Mouse (Mus musculus): ENCODE data around the gene Timm8a2.

The Timm8a2 gene

DNA sequence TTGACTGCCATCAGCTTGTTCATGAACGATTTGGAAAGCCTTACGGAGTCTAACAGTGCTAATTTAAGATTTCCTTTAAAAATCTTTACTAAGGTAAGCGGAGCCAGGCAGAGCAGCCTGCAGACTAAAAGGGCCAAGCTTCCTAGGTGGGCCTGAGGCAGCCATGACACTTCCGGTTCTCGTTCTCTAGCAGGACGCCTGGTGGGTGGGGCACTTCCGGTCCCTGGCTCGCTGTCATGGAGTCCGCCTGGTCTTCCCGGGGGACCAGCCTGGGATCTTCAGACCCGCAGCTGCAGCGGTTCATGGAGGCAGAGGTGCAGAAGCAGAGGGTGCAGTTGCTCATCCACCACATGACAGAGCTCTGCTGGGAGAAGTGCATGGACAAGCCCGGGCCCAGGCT, at the start of gene Timm8a2:
Timm8a2 (plus strand) TSS at position 224 of the 400 bp plus-strand sequence.
- DNase-seq (ENCODE audit: low read depth in 1 of 2, low spot score in 2 of 2), result no peak

DNA sequence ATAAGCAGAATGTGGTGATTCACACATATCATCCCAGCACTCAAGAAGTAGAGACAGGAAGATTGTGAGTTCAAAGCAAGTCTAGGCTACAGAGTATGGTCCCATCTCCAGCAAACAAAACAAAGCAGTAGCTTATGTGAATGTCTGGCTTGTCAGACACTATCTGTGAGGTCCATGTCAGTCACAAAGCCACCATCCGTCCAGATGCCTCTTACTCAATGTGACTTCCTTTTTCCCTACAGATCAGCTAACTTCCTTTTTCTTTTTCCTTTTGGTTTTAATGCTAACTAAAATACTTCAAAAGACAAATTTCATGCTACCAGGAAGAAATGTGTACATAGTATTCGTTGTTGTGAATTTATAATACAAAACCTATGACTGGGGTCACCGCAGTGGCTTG, 49.0 kb upstream of the Timm8a2 start:
- no peak for DNase-seq (ENCODE audit: low read depth in 1 of 2, low spot score in 2 of 2)

- no peak for DNase-seq (ENCODE audit: low read depth in 1 of 2, low spot score in 2 of 2)
Measured at GRCm38 (mm10) chr14:121986028-121986427, 48.4 kb upstream of the Timm8a2 start.

- no peak for DNase-seq (ENCODE audit: low read depth in 1 of 2, low spot score in 2 of 2)
Measured at GRCm38 (mm10) chr14:121987287-121987686, 47.2 kb upstream of the Timm8a2 start.

DNA sequence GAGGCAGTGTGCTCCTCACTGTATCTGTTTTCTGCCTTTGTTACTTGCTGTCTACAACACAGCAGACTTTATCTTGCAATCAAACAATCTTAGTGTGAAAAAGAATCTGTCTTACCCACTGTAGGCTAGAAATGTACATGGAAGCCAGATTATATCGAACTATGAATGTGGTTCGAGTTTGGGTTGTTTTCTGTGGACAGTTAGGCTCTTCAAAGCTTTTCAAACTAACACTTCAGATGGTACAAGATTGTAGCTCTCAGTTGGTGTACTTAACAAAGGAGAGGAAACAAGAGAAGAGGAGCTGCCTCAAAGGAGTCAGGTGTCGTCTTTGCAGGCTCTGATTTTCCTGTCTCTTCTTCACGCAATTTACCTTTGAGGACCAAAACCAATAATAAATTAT, 46.8 kb upstream of the Timm8a2 start:
- no peak for DNase-seq (ENCODE audit: low read depth in 1 of 2, low spot score in 2 of 2)

GRCm38 (mm10) chr14:121989331-121989730, 45.1 kb upstream of the Timm8a2 start:
- no peak for DNase-seq (ENCODE audit: low read depth in 1 of 2, low spot score in 2 of 2)

DNA sequence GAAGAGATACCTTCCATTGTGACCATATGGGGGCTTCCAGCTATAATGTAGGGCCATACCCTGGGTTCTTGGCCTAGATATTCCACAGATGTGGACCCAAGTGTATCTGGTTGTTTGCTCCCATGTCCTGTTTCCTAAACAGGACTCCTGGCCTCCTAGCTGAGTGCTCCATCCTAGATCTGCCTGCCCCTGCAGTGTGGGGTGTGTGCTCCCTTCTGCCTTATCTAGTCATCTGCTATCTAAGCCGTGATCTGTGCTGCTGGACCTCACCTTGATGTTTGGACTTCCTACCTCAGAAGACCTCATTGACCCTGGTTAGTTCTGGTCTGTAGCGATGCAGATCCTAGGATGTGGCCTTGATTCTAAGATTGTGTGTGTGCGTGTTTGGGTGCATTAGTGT, 44.6 kb upstream of the Timm8a2 start:
- no peak for DNase-seq (ENCODE audit: low read depth in 1 of 2, low spot score in 2 of 2)

GRCm38 (mm10) chr14:121990897-121991296, 43.6 kb upstream of the Timm8a2 start:
- no peak for DNase-seq (ENCODE audit: low read depth in 1 of 2, low spot score in 2 of 2)

GRCm38 (mm10) chr14:121991921-121992320, 42.6 kb upstream of the Timm8a2 start:
- DNase-seq (ENCODE audit: low read depth in 1 of 2, low spot score in 2 of 2), result no peak

- DNase-seq (ENCODE audit: low read depth in 1 of 2, low spot score in 2 of 2), result no peak
Measured at GRCm38 (mm10) chr14:121992395-121993280, 41.8 kb upstream of the Timm8a2 start.

DNA sequence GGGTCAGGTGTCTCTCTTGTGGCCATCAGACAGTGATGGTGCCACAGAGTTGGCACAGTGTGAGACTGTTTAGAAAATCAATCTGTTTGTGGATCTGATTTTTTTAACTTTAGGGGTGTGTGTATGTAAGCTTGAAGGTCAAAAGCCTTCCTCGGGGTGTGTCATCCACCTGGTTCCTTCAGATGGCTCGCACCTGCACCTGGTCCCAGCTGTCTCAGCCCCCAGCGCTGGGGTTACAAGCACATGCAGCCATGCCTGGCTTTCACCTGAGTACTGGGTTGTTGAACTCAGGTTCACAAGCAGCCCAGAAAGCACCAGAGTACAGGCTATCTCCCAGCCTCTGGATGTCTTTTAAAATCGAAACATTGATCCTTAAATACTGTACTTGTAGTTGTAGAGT, 40.9 kb upstream of the Timm8a2 start:
- DNase-seq (ENCODE audit: low read depth in 1 of 2, low spot score in 2 of 2), result no peak

DNA sequence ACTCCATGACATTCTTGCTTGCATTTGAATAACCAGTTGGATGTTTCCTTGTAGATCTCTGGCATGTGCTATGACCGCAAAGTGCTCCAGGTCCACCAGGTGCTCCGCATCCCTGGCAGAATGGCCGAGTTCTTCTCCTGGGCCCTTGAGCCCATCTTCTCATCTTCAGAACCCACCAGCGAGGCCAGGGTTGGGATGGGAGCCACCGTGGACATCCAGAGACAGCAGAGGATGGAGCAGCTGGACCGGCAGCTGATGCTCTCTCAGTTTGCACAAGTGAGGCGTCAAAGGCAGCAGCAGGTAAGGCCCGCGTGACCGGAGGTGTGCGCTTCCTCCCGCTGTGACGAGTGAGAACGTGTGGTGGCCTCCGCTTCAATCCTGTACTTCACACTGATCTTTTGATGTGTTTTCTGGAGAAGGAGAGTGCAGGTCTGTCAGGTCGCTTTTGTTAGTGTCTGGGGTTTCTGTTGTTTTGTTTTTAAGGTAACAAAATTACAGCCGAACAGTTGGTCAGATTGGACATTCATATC, 40.2 kb upstream of the Timm8a2 start:
- no peak for DNase-seq (ENCODE audit: low read depth in 1 of 2, low spot score in 2 of 2)

DNA sequence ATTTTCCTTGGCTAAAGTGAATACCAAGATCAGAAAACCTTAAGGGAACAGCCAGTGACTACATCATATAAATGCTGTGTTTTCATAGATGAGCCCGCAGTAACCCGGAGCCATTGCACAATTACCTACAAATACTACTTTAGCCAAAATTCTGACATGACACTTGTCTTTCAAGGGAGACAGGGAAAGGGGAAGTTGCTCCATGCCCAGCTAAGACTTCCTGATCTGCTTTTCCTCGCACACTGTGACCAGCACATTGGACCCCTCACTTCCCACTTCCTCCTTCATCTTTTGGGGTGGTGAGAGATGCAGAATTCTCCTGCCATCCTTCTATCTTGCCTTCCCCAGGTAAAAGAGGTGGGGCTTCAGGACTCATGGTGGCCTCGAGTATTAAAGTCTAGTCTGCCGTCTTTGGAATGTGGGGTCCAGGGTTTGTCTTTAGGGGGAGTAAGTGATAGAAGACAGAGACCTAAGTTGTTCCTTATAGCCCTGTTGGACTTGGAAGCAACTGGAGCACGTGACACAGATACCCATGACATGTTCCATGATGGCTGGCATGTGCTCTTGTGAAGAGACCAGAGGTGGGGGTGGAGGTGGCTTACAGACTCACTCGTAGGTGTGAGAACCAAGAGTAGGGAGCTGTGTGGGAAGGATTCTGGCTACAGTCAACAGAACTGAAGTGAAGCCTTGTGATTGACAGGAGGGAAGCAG, 39.5 kb upstream of the Timm8a2 start:
- DNase-seq (ENCODE audit: low read depth in 1 of 2, low spot score in 2 of 2), result peak in 1 of 2 experiments; percentile 40

DNA sequence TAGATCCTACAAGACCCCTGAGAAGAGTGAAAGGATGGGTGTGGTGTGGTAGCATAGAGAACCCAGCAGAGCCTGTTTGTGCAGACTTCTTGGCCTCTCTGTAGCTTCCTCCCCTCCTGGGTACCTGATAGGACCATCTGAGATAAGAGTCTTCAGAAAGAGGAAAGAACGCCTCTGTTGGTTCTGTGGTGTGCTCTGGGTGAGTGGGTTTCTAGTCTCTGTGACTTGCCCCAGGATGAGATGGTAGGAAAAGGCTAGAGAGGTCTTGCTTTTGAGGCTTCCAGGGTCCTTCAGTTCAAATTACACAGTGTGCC, 39.0 kb upstream of the Timm8a2 start:
- no peak for DNase-seq (ENCODE audit: low read depth in 1 of 2, low spot score in 2 of 2)

DNA sequence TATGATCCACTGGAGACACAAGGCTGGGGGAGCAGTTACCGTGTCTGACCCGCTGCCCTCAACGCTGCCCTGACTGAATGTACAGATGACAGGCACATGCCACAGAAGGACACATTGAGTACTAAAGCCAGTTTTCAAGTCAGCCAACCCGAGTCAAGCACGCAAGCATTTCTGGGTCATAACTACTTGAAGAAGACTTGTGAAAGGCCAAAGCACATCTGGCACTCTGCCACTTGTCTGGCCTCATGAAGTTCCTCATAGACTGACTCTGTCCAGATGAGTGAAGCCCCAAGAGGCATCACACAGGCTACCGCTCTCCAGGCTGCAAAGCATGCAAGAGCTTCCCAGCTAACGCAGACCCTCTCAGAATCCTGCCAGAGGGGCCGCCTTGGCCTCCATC, 37.7 kb upstream of the Timm8a2 start:
- DNase-seq (ENCODE audit: low read depth in 1 of 2, low spot score in 2 of 2), result peak; percentile 27 to 61

DNA sequence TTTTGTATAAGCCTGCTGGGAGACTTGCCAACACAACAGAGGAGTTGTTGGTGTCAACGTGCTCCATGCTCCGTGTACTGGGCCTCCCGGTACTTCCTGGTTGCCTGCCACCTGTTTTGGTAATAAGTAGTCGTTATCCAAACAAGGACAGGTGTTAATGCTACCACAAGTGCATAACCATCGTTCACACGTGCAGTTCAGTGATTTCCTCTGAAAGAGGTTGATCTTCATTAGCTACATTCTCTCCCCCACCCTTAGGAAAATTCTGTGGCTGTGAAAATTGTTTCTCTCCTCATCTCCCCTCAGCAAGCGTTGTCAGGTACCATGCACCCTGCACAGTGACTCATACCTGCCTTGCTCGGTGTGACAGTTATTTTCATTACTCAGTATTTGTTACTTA, 35.0 kb upstream of the Timm8a2 start:
- DNase-seq (ENCODE audit: low read depth in 1 of 2, low spot score in 2 of 2), result no peak

DNA sequence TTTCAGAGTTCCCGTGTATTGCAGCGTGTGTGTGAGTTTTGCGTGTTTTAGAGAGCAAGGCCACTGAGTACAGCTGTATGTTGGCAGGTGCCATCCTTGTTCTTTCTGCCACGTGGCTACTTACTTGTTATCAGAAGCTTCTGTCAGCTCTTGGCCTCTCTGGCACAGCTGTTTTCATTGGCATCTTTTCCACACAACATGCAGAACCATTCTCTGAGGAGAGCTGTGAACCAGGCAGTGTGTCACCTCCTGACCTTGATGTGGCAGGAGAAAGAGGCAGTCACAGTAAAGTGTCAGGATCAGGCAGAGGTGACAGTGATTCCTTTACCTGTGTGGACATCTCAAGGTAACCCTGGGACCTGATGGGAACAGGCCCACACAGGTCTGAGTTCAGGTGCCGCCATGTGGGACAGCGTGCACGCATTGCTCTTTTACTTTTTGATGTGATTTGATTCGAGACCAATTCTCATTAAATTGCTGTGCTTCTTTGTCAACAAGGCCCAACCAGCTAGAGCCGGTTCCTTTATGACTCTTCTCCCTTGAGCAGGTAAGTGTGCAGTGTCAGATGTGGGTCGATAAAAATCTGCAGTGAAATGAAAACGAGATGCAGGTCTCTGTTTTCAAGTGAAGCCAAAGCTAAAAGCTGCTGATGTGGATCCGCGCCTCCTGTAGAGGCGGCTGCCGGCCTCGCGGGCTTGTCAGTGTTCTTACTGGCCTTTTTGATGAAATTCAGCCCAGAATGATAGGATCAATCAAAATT, 33.9 kb upstream of the Timm8a2 start:
- DNase-seq (ENCODE audit: low read depth in 1 of 2, low spot score in 2 of 2), result no peak

DNA sequence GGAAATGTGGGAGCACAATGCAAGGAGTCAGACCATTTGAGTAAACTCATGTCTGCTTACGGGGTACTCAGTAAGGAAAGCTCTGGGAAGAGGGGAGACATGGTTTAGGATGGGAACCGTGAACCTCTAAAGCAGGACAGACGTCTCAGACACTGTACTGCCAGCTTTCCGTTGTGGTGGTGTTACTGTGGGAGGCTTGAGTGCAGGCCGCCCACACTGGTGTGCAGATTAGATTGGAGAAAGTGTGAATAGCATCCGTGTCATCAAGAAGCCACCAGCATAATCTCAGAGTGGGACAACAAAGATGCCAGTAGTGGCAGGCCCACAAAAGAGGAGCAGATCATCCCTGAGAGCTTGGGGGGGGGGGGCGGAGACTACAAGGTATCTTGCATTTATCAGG, 32.2 kb upstream of the Timm8a2 start:
- no peak for DNase-seq (ENCODE audit: low read depth in 1 of 2, low spot score in 2 of 2)

DNA sequence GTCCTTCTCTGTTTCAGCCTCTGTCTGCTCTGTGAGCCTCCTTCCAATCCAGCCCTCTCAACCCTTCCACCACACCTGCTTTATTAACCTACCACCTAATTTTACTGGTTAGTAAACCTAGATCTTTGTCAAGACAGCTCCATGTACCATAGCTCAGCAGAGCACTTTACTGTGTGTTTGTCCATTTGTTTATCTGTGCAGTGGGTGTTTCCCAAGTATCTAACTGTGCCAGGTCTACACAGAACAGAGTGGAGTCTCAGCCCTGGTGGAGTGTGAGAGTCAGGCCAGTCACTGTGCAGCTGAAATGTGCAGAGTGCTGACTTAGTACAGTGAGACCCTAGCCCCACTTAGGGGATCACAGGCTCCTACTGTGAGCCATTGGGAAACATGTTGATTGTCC, 30.7 kb upstream of the Timm8a2 start:
- DNase-seq (ENCODE audit: low read depth in 1 of 2, low spot score in 2 of 2), result no peak

- no peak for DNase-seq (ENCODE audit: low read depth in 1 of 2, low spot score in 2 of 2)
Measured at GRCm38 (mm10) chr14:122008261-122008660, 26.2 kb upstream of the Timm8a2 start.

DNA sequence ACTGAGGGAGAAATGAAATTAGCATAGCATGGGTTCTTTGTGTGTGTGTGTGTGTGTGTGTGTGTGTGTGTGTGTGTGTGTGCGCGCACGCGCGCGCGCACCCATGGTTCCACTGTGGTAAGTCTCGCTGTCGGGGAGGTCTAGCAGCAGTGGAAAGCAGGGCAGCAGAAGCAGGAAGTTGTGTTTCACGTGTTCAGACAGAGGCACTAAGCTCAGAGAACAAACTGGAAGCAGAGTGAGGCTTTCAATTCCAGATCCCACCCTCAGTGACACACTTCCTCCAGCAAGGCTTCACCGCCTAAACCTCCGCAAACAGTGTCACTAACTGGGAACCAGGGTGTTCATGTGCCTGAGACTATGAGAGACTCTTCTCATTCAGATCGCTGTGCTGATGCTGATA, 25.0 kb upstream of the Timm8a2 start:
- DNase-seq (ENCODE audit: low read depth in 1 of 2, low spot score in 2 of 2), result peak; percentile 51 to 65

DNA sequence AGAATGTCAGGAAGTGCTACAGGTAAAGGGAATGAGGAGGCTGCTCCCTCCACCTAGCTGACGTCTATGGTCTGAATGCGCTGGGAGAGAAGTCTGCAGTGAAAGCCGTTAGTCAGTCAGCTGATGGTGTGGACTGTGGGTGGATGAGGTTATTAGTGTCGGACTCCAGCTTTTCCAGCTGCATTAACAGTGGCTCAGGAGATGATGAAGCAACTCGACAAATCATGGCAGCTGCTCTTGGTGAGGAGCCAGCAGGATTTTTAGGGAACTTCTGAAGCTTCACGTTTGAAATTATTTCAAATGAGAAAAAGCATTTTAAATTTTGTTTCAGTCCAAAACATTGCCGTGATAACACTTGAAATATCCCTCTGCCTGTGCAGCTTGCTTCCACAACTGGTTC, 24.2 kb upstream of the Timm8a2 start:
- DNase-seq (ENCODE audit: low read depth in 1 of 2, low spot score in 2 of 2), result no peak

All from monocyte, adult 2 months (primary cell).